Mouse (Mus musculus): Measurements from ENCODE around the gene Mettl8.

GRCm38 (mm10) chr2:70920937-70921596 lies 134.3 kb downstream of the Mettl8 start:
- TF ChIP-seq CTCF (IDR thresholded peaks at IDR 0.05 in 2 of 3, conservative IDR thresholded peaks at IDR 0.05 in 1 of 3; ENCODE audit: control insufficient read depth in 1 of 3, insufficient read depth in 1 of 3, low read depth in 2 of 3, low read length in 3 of 3, poor library complexity in 1 of 3, severe bottlenecking in 1 of 3) = no peak
- TF ChIP-seq TCF12 (IDR thresholded peaks at IDR 0.05; ENCODE audit: low read depth, low read length) = peak; percentile 50; the same call in 1 of the 2 replicates
